Mouse (Mus musculus): Measurements from ENCODE around the gene Tmem168. TPM values are rescaled to one million over a fixed set of nuclear protein-coding genes. Genes with fewer than 3 reads are reported as not detected.

Tmem168 gene
- polyA plus RNA-seq, 1 experiment from 2014 or later = 36.3 TPM

DNA sequence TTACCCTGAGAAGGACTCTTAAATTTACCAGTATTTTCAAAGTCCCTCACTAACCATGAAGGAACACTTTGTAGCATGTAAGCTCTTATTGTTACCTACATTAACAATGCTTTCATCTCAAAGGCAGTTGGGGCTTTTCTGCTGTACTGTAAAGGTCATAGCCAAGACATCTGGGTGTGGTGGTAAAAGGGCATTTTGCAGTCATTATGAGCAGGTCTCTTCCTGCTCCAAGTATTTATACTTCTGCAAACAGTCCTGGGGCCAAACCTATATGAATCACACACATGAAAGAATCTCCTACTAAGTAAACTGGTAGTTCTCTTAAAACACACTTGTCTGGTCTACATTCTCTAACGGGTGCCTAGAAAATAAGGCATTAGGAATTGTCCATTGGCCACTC lies 25.8 kb downstream of the Tmem168 start:
- Histone ChIP-seq H3K9me3 (no peaks in the 10 kb centered on the region), H3K27me3 (replicated peaks) (no peaks in the 10 kb centered on the region), H3K4me3 (replicated peaks) (no peak overlapping the region), H3K27ac (no peak overlapping the region), H3K9ac (no peak overlapping the region), H3K36me3 (peaks cover 5% of the 10 kb centered on the region; the same call in 1 of the 2 replicates), H3K4me1 (no peaks in the 10 kb centered on the region), H3K4me2 (no peak overlapping the region)
- no peak for ATAC-seq (ENCODE audit: insufficient read depth, low FRiP score, low read depth)
- 76% methylated on average over 1 of the region's 1 CpGs for WGBS

GRCm38 (mm10) chr6:13565734-13566133 lies 42.2 kb downstream of the Tmem168 start:
- H3K27me3 ChIP-seq (replicated peaks) = no peaks in the 10 kb centered on the region
- H3K9me3 ChIP-seq = no peaks in the 10 kb centered on the region
- ATAC-seq (ENCODE audit: insufficient read depth, low FRiP score, low read depth) = no peak
- WGBS = 88% methylated on average over 1 of the region's 1 CpGs
- H3K4me1 ChIP-seq = no peaks in the 10 kb centered on the region
- H3K27ac ChIP-seq = no peak overlapping the region
- H3K36me3 ChIP-seq = no peaks in the 10 kb centered on the region
- H3K4me3 ChIP-seq (replicated peaks) = no peak overlapping the region
- H3K9ac ChIP-seq = no peak overlapping the region
- no peak overlapping the region for H3K4me2 ChIP-seq

- ATAC-seq (ENCODE audit: insufficient read depth, low FRiP score, low read depth) = no peak
- WGBS = 83% methylated on average over 2 of the region's 2 CpGs
- no peaks in the 10 kb centered on the region for H3K4me1 ChIP-seq
- H3K4me3 ChIP-seq (replicated peaks) = no peak overlapping the region
- H3K27me3 ChIP-seq (replicated peaks) = no peaks in the 10 kb centered on the region
- H3K27ac ChIP-seq = no peak overlapping the region
- H3K4me2 ChIP-seq = no peak overlapping the region
- no peaks in the 10 kb centered on the region for H3K36me3 ChIP-seq
- no peak overlapping the region for H3K9ac ChIP-seq
- no peaks in the 10 kb centered on the region for H3K9me3 ChIP-seq
These were observed 52.6 kb downstream of the Tmem168 start for GRCm38 (mm10) chr6:13555266-13555665.

DNA sequence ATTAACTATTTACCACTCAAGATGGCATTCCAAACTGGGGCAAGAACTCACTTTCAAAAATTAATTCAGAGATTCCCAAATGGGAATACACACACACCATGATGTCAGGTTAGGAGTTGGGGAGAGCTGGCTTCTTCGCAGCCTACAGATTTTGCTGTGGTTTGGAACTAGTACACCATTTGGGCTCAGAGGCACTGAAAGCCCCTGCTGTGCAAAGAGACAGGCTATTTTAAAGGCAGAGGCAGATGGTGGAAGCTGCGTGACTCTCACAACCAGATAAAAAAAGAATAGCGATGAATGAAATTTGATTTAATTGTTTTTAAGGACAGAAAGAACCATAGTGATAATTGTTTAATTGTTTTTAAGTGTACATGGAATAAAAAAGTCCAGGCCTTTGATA lies 66.1 kb downstream of the Tmem168 start:
- H3K36me3 ChIP-seq = no peaks in the 10 kb centered on the region
- H3K4me3 ChIP-seq (replicated peaks) = no peak overlapping the region
- H3K9me3 ChIP-seq = no peaks in the 10 kb centered on the region
- no peak overlapping the region for H3K9ac ChIP-seq
- H3K27ac ChIP-seq = no peak overlapping the region
- no peak for ATAC-seq (ENCODE audit: insufficient read depth, low FRiP score, low read depth)
- no peak overlapping the region for H3K4me2 ChIP-seq
- H3K4me1 ChIP-seq = no peaks in the 10 kb centered on the region
- WGBS = 87% methylated on average over 3 of the region's 3 CpGs
- H3K27me3 ChIP-seq (replicated peaks) = no peaks in the 10 kb centered on the region

- Histone ChIP-seq H3K4me3 (replicated peaks) (no peak overlapping the region), H3K4me2 (no peak overlapping the region), H3K9me3 (no peaks in the 10 kb centered on the region), H3K9ac (no peak overlapping the region), H3K27me3 (replicated peaks) (no peaks in the 10 kb centered on the region), H3K36me3 (no peaks in the 10 kb centered on the region), H3K27ac (no peak overlapping the region), H3K4me1 (no peaks in the 10 kb centered on the region)
- ATAC-seq (ENCODE audit: insufficient read depth, low FRiP score, low read depth) = no peak
- 64% methylated on average over 7 of the region's 7 CpGs for WGBS
These were observed 70.5 kb downstream of the Tmem168 start for GRCm38 (mm10) chr6:13537275-13537964.

Other genes starting within 250 kb of the Tmem168 start
- gene Bmt2, start 69.9 kb upstream of the Tmem168 start, polyA plus RNA-seq (2015; fragmentation: Nextera tagmentation; extraction: Ambion mirVana) = 15.6 and 16.1 TPM in 2 replicates
- 4.4 and 4.5 TPM in 2 replicates for gene Gpr85, start 231.8 kb upstream of the Tmem168 start, polyA plus RNA-seq (2015; fragmentation: Nextera tagmentation; extraction: Ambion mirVana)